Mouse (Mus musculus) midbrain, postnatal 0 days (tissue): Measurements from ENCODE around the gene Arhgef25. TPM values are rescaled to one million over a fixed set of nuclear protein-coding genes. Genes with fewer than 3 reads are reported as not detected.
A peak's percentile ranks its signal among the peaks of the same experiment; 100 is the strongest.

ENCODE experiments used
- ATAC-seq: fragments of 200-750 bp; cut with Nextera tagmentation; 2 replicates; pipeline ENCODE4 v1.8.0; 2017; ENCODE audit warnings: moderate number of reproducible peaks, mild to moderate bottlenecking, moderate TSS enrichment, moderate library complexity; ENCODE audit not compliant: low FRiP score
- DNase-seq: peaks from one replicate; pipeline ENCODE4 v3.0.0-alpha.2; 2015; ENCODE audit warnings: low spot score
- H3K27ac ChIP-seq: fragments of 300-500 bp; sonication (generic); 2 replicates; pipeline ENCODE4 v1.5.1; 2014; ENCODE audit warnings: low read depth, mild to moderate bottlenecking, low read length, mixed read lengths
- H3K27me3 ChIP-seq: fragments of 300-500 bp; sonication (generic); 2 replicates; pipeline ENCODE4 v1.6.1; 2014; ENCODE audit warnings: low read length, control low read depth, mixed read lengths; ENCODE audit not compliant: insufficient read depth
- H3K36me3 ChIP-seq: fragments of 300-500 bp; sonication (generic); 2 replicates; pipeline ENCODE4 v1.6.1; 2014; ENCODE audit warnings: low read length, control low read depth, mixed read lengths; ENCODE audit not compliant: insufficient read depth
- H3K4me1 ChIP-seq: fragments of 300-500 bp; sonication (generic); 2 replicates; pipeline ENCODE4 v1.6.1; 2014; ENCODE audit warnings: mild to moderate bottlenecking, control low read depth, antibody characterized with exemption, low read length, mixed read lengths; ENCODE audit not compliant: insufficient read depth
- H3K4me2 ChIP-seq: fragments of 300-500 bp; sonication (generic); 2 replicates; pipeline ENCODE4 v1.6.1; 2014; ENCODE audit warnings: low read depth, mild to moderate bottlenecking, low read length, mixed read lengths; ENCODE audit not compliant: poor library complexity, severe bottlenecking
- H3K4me3 ChIP-seq: fragments of 300-500 bp; sonication (generic); 2 replicates; pipeline ENCODE4 v1.5.1; 2014; ENCODE audit warnings: low read depth, mild to moderate bottlenecking, low read length, moderate library complexity
- H3K9ac ChIP-seq: fragments of 300-500 bp; sonication (generic); replicated peaks from 2 replicates; pipeline ENCODE4 v1.6.1; 2014; ENCODE audit warnings: mild to moderate bottlenecking, low read length, moderate library complexity, mixed read lengths; ENCODE audit not compliant: poor library complexity, severe bottlenecking
- H3K9me3 ChIP-seq: fragments of 300-500 bp; sonication (generic); 2 replicates; pipeline ENCODE4 v1.6.1; 2016; ENCODE audit warnings: low read length, control low read depth
- CTCF ChIP-seq: IDR thresholded peaks from 2 replicates; pipeline ENCODE4 v1.5.1; 2016; ENCODE audit warnings: antibody characterized with exemption, mild to moderate bottlenecking
- WGBS: fragments of 180-500 bp; shearing (Covaris S2); extraction: QIAGEN DNeasy Blood & Tissue Kit; methylation state at CpG from one replicate; pipeline ENCODE4 v1.1.7; 2014; 5-methylcytosine and 5-hydroxymethylcytosine counted together
- polyA plus RNA-seq: library from polyadenylated mRNA; unstranded; fragments of >200 nt; fragmentation: Nextera tagmentation; extraction: Ambion mirVana; gene quantifications from 2 replicates; pipeline ENCODE4 v1.2.1, GENCODE M21; 2015
- total RNA-seq: library from RNA; depleted of rRNA; stranded (reverse); fragments of >200 nt; gene quantifications from 2 replicates; pipeline ENCODE4 v1.2.3, GENCODE M21; 2014

Gene Arhgef25
- total and polyA plus RNA-seq, 2 experiments from 2014 or later = 13.5 to 48.8 TPM

- WGBS = 67% methylated on average over 6 of the region's 6 CpGs
- ATAC-seq (no peak), DNase-seq (no peak)
- Histone ChIP-seq H3K9me3 (no peaks in the 10 kb centered on the region), H3K27ac (no peak overlapping the region), H3K27me3 (peaks cover 31% of the 10 kb centered on the region), H3K4me1 (peaks cover 13% of the 10 kb centered on the region), H3K36me3 (no peaks in the 10 kb centered on the region), H3K4me3 (no peak overlapping the region), H3K4me2 (no peak overlapping the region), H3K9ac (no peak overlapping the region)
- TF ChIP-seq CTCF = no peak
These were observed 8.3 kb downstream of the Arhgef25 start for GRCm38 (mm10) chr10:127181566-127181965.

- no peak for TF ChIP-seq CTCF
- ATAC-seq = no peak
- peaks cover 13% of the 10 kb centered on the region for H3K4me1 ChIP-seq
- no peak overlapping the region for H3K27ac ChIP-seq
- no peak for DNase-seq
- H3K4me2 ChIP-seq = no peak overlapping the region
- 30% methylated on average over 3 of the region's 3 CpGs for WGBS
- H3K9ac ChIP-seq = no peak overlapping the region
- H3K4me3 ChIP-seq = no peak overlapping the region
- peaks cover 38% of the 10 kb centered on the region for H3K27me3 ChIP-seq
- no peaks in the 10 kb centered on the region for H3K9me3 ChIP-seq
- no peaks in the 10 kb centered on the region for H3K36me3 ChIP-seq
These were observed 9.2 kb downstream of the Arhgef25 start for GRCm38 (mm10) chr10:127180695-127181047.

- Histone ChIP-seq H3K4me2 (peak within 1 kb of the TSS; percentile 33; the same call in 1 of the 2 replicates), H3K27ac (no peak within 1 kb of the TSS), H3K27me3 (peaks cover 38% of the 10 kb centered on the region), H3K9me3 (no peaks in the 10 kb centered on the region), H3K4me1 (peaks cover 13% of the 10 kb centered on the region), H3K4me3 (peak within 1 kb of the TSS; percentile 9; the same call in 1 of the 2 replicates), H3K36me3 (no peaks in the 10 kb centered on the region), H3K9ac (no peak within 1 kb of the TSS)
- TF ChIP-seq CTCF = no peak
- DNase-seq = no peak
- no peak for ATAC-seq
- WGBS = 2% methylated on average over 34 of the region's 34 CpGs
These were observed 9.8 kb downstream of the Arhgef25 start, which contains the start of gene Slc26a10 for GRCm38 (mm10) chr10:127179871-127180694. TSS of gene Slc26a10 (minus strand) at chr10:127180645.

GRCm38 (mm10) chr10:127178286-127179027, 11.4 kb downstream of the Arhgef25 start:
- H3K27ac ChIP-seq = no peak overlapping the region
- no peak for ATAC-seq
- WGBS = 4% methylated on average over 41 of the region's 41 CpGs
- no peak for DNase-seq
- H3K4me1 ChIP-seq = peaks cover 13% of the 10 kb centered on the region
- H3K36me3 ChIP-seq = no peaks in the 10 kb centered on the region
- H3K9ac ChIP-seq = no peak overlapping the region
- peak overlapping the region; percentile 24 for H3K4me3 ChIP-seq
- H3K9me3 ChIP-seq = no peaks in the 10 kb centered on the region
- no peak for TF ChIP-seq CTCF
- peaks cover 38% of the 10 kb centered on the region for H3K27me3 ChIP-seq
- H3K4me2 ChIP-seq = peak overlapping the region; percentile 49

GRCm38 (mm10) chr10:127177719-127178118, 12.2 kb downstream of the Arhgef25 start:
- H3K9me3 ChIP-seq = no peaks in the 10 kb centered on the region
- no peak overlapping the region for H3K9ac ChIP-seq
- 2% methylated on average over 23 of the region's 23 CpGs for WGBS
- H3K4me2 ChIP-seq = peak overlapping the region; percentile 49
- no peaks in the 10 kb centered on the region for H3K36me3 ChIP-seq
- peaks cover 13% of the 10 kb centered on the region for H3K4me1 ChIP-seq
- peak; percentile 56 for ATAC-seq
- DNase-seq = peak; percentile 91
- peaks cover 38% of the 10 kb centered on the region for H3K27me3 ChIP-seq
- peak overlapping the region; percentile 24 for H3K4me3 ChIP-seq
- TF ChIP-seq CTCF = peak; percentile 89
- no peak overlapping the region for H3K27ac ChIP-seq

- Histone ChIP-seq H3K9ac (no peak overlapping the region), H3K4me1 (peaks cover 13% of the 10 kb centered on the region), H3K9me3 (no peaks in the 10 kb centered on the region), H3K27me3 (peaks cover 38% of the 10 kb centered on the region), H3K27ac (no peak overlapping the region), H3K4me2 (no peak overlapping the region), H3K4me3 (no peak overlapping the region), H3K36me3 (peaks cover 2% of the 10 kb centered on the region)
- ATAC-seq (no peak), DNase-seq (no peak)
- TF ChIP-seq CTCF = no peak
- 23% methylated on average over 9 of the region's 9 CpGs for WGBS
These were observed 12.6 kb downstream of the Arhgef25 start for GRCm38 (mm10) chr10:127177235-127177634.
